Mouse (Mus musculus) lung, embryonic 16.5 days (tissue): Measurements from ENCODE around the gene Tigd4. TPM values are rescaled to one million over a fixed set of nuclear protein-coding genes. Genes with fewer than 3 reads are reported as not detected.

Experiments
- ATAC-seq: fragments of 200-750 bp; cut with Nextera tagmentation; 2 replicates; pipeline ENCODE4 v1.8.0; 2017; ENCODE audit warnings: low read depth, mild to moderate bottlenecking, moderate library complexity
- H3K27ac ChIP-seq: fragments of 300-500 bp; sonication (generic); 2 replicates; pipeline ENCODE4 v1.5.1; 2014; ENCODE audit warnings: mild to moderate bottlenecking, control low read depth, low read length
- H3K27me3 ChIP-seq: fragments of 300-500 bp; sonication (generic); 2 replicates; pipeline ENCODE4 v1.6.1; 2014; ENCODE audit warnings: low read depth, low read length, mixed read lengths; ENCODE audit not compliant: control insufficient read depth, insufficient read depth
- H3K36me3 ChIP-seq: fragments of 300-500 bp; sonication (generic); 2 replicates; pipeline ENCODE4 v1.6.1; 2014; ENCODE audit warnings: low read length; ENCODE audit not compliant: control insufficient read depth, insufficient read depth
- H3K4me1 ChIP-seq: fragments of 300-500 bp; sonication (generic); replicated peaks from 2 replicates; pipeline ENCODE4 v1.6.1; 2014; ENCODE audit warnings: low read length, mixed read lengths; ENCODE audit not compliant: control insufficient read depth, insufficient read depth
- H3K4me2 ChIP-seq: fragments of 300-500 bp; sonication (generic); 2 replicates; pipeline ENCODE4 v1.6.1; 2014; ENCODE audit warnings: low read depth, low read length, control low read depth
- H3K4me3 ChIP-seq: fragments of 300-500 bp; sonication (generic); 2 replicates; pipeline ENCODE4 v1.5.1; 2014; ENCODE audit warnings: mild to moderate bottlenecking, low read length, control low read depth
- H3K9ac ChIP-seq: fragments of 300-500 bp; sonication (generic); 2 replicates; pipeline ENCODE4 v1.6.1; 2014; ENCODE audit warnings: low read length, control low read depth
- H3K9me3 ChIP-seq: fragments of 300-500 bp; sonication (generic); 2 replicates; pipeline ENCODE4 v1.6.1; 2016; ENCODE audit warnings: low read length; ENCODE audit not compliant: control insufficient read depth
- WGBS: fragments of 180-500 bp; shearing (Covaris S2); extraction: QIAGEN DNeasy Blood & Tissue Kit; methylation state at CpG from one replicate; pipeline ENCODE4 v1.1.7; 2014; 5-methylcytosine and 5-hydroxymethylcytosine counted together
- polyA plus RNA-seq: library from polyadenylated mRNA; unstranded; fragments of >200 nt; fragmentation: Nextera tagmentation; extraction: Ambion mirVana; gene quantifications from 2 replicates; pipeline ENCODE4 v1.2.1, GENCODE M21; 2015

The Tigd4 gene
- polyA plus RNA-seq, 1 experiment from 2014 or later, result 0.28 TPM

GRCm38 (mm10) chr3:84622026-84622425 is 28.7 kb downstream of the Tigd4 start:
- peaks cover 10% of the 10 kb centered on the region; the same call in 1 of the 2 replicates for H3K4me1 ChIP-seq
- H3K9ac ChIP-seq, result no peak overlapping the region
- H3K27me3 ChIP-seq, result no peaks in the 10 kb centered on the region
- no peak for ATAC-seq
- no peak overlapping the region for H3K4me3 ChIP-seq
- no peaks in the 10 kb centered on the region for H3K9me3 ChIP-seq
- 16% methylated on average over 3 of the region's 3 CpGs for WGBS
- H3K36me3 ChIP-seq, result no peaks in the 10 kb centered on the region
- no peak overlapping the region for H3K4me2 ChIP-seq
- H3K27ac ChIP-seq, result no peak overlapping the region

GRCm38 (mm10) chr3:84631586-84631985 is 38.2 kb downstream of the Tigd4 start:
- ATAC-seq, result no peak
- H3K4me3 ChIP-seq, result no peak overlapping the region
- H3K27me3 ChIP-seq, result no peaks in the 10 kb centered on the region
- 95% methylated on average over 9 of the region's 9 CpGs for WGBS
- no peaks in the 10 kb centered on the region for H3K36me3 ChIP-seq
- no peaks in the 10 kb centered on the region for H3K4me1 ChIP-seq
- H3K4me2 ChIP-seq, result no peak overlapping the region
- H3K9ac ChIP-seq, result no peak overlapping the region
- no peaks in the 10 kb centered on the region for H3K9me3 ChIP-seq
- H3K27ac ChIP-seq, result no peak overlapping the region

- H3K27me3 ChIP-seq, result no peaks in the 10 kb centered on the region
- no peak overlapping the region for H3K4me3 ChIP-seq
- no peaks in the 10 kb centered on the region for H3K36me3 ChIP-seq
- no peak overlapping the region for H3K9ac ChIP-seq
- 0 out of 2 replicates have a peak, but pooled peaks cover 4% of the 10 kb centered on the region for H3K4me1 ChIP-seq
- H3K9me3 ChIP-seq, result no peaks in the 10 kb centered on the region
- no peak overlapping the region for H3K27ac ChIP-seq
- WGBS, result 62% methylated on average over 6 of the region's 6 CpGs
- ATAC-seq, result no peak
- H3K4me2 ChIP-seq, result no peak overlapping the region
Observed at GRCm38 (mm10) chr3:84637095-84637494, 43.7 kb downstream of the Tigd4 start.

- Histone ChIP-seq H3K9me3 (no peaks in the 10 kb centered on the region), H3K4me3 (no peak overlapping the region), H3K4me2 (peak overlapping the region; percentile 21; the same call in 1 of the 2 replicates), H3K9ac (no peak overlapping the region), H3K36me3 (no peaks in the 10 kb centered on the region), H3K27me3 (no peaks in the 10 kb centered on the region), H3K4me1 (0 out of 2 replicates have a peak, but pooled peaks cover 4% of the 10 kb centered on the region), H3K27ac (no peak overlapping the region)
- 49% methylated on average over 12 of the region's 12 CpGs for WGBS
- ATAC-seq, result peak; percentile 82
Observed at GRCm38 (mm10) chr3:84637890-84638578, 44.7 kb downstream of the Tigd4 start.

GRCm38 (mm10) chr3:84638858-84639257 is 45.5 kb downstream of the Tigd4 start:
- Histone ChIP-seq H3K27me3 (no peaks in the 10 kb centered on the region), H3K4me3 (no peak overlapping the region), H3K27ac (no peak overlapping the region), H3K4me2 (no peak overlapping the region), H3K9me3 (no peaks in the 10 kb centered on the region), H3K4me1 (0 out of 2 replicates have a peak, but pooled peaks cover 4% of the 10 kb centered on the region), H3K9ac (no peak overlapping the region), H3K36me3 (no peaks in the 10 kb centered on the region)
- WGBS, result 81% methylated on average over 4 of the region's 4 CpGs
- no peak for ATAC-seq

- H3K4me2 ChIP-seq, result no peak overlapping the region
- no peak overlapping the region for H3K4me3 ChIP-seq
- 41% methylated on average over 11 of the region's 11 CpGs for WGBS
- H3K9ac ChIP-seq, result no peak overlapping the region
- H3K36me3 ChIP-seq, result no peaks in the 10 kb centered on the region
- ATAC-seq, result peak; percentile 56; the same call in 1 of the 2 replicates
- H3K27ac ChIP-seq, result no peak overlapping the region
- H3K4me1 ChIP-seq, result 0 out of 2 replicates have a peak, but pooled peaks cover 4% of the 10 kb centered on the region
- no peaks in the 10 kb centered on the region for H3K27me3 ChIP-seq
- no peaks in the 10 kb centered on the region for H3K9me3 ChIP-seq
Observed at GRCm38 (mm10) chr3:84639767-84640500, 46.6 kb downstream of the Tigd4 start.

- no peak overlapping the region for H3K27ac ChIP-seq
- no peaks in the 10 kb centered on the region for H3K9me3 ChIP-seq
- H3K4me3 ChIP-seq, result no peak overlapping the region
- no peak overlapping the region for H3K9ac ChIP-seq
- no peaks in the 10 kb centered on the region for H3K27me3 ChIP-seq
- H3K36me3 ChIP-seq, result no peaks in the 10 kb centered on the region
- H3K4me1 ChIP-seq, result 0 out of 2 replicates have a peak, but pooled peaks cover 4% of the 10 kb centered on the region
- H3K4me2 ChIP-seq, result no peak overlapping the region
- ATAC-seq, result no peak
- WGBS, result 59% methylated on average over 6 of the region's 6 CpGs
Observed at GRCm38 (mm10) chr3:84640536-84640935, 47.2 kb downstream of the Tigd4 start.

GRCm38 (mm10) chr3:84641391-84641790 is 48.0 kb downstream of the Tigd4 start:
- ATAC-seq, result no peak
- Histone ChIP-seq H3K36me3 (no peaks in the 10 kb centered on the region), H3K9ac (no peak overlapping the region), H3K27ac (no peak overlapping the region), H3K4me1 (0 out of 2 replicates have a peak, but pooled peaks cover 4% of the 10 kb centered on the region), H3K9me3 (no peaks in the 10 kb centered on the region), H3K4me3 (no peak overlapping the region), H3K4me2 (no peak overlapping the region), H3K27me3 (no peaks in the 10 kb centered on the region)
- 83% methylated on average over 2 of the region's 2 CpGs for WGBS

- Histone ChIP-seq H3K4me3 (no peak overlapping the region), H3K9me3 (no peaks in the 10 kb centered on the region), H3K36me3 (no peaks in the 10 kb centered on the region), H3K4me1 (0 out of 2 replicates have a peak, but pooled peaks cover 4% of the 10 kb centered on the region), H3K27ac (no peak overlapping the region), H3K9ac (no peak overlapping the region), H3K4me2 (no peak overlapping the region), H3K27me3 (no peaks in the 10 kb centered on the region)
- ATAC-seq, result no peak
- WGBS, result 68% methylated on average over 4 of the region's 4 CpGs
Observed at GRCm38 (mm10) chr3:84642942-84643341, 49.6 kb downstream of the Tigd4 start.
